Mouse (Mus musculus) heart, postnatal 0 days (tissue): Measurements from ENCODE around the gene Clns1a. TPM values are rescaled to one million over a fixed set of nuclear protein-coding genes. Genes with fewer than 3 reads are reported as not detected.

Source experiments
- ATAC-seq: fragments of 200-750 bp; cut with Nextera tagmentation; 2 replicates; pipeline ENCODE4 v1.8.0; 2017; ENCODE audit warnings: low read depth, moderate number of reproducible peaks, moderate library complexity; ENCODE audit not compliant: insufficient read depth
- DNase-seq: peaks from one replicate; pipeline ENCODE4 v3.0.0-alpha.2; 2016; ENCODE audit warnings: low spot score
- H3K27ac ChIP-seq: fragments of 300-500 bp; sonication (generic); 2 replicates; pipeline ENCODE4 v1.5.1; 2014; ENCODE audit warnings: low read depth, mild to moderate bottlenecking
- H3K27me3 ChIP-seq: fragments of 300-500 bp; sonication (generic); 2 replicates; pipeline ENCODE4 v1.6.1; 2014; ENCODE audit warnings: low read length, mixed read lengths; ENCODE audit not compliant: control insufficient read depth, insufficient read depth
- H3K36me3 ChIP-seq: fragments of 300-500 bp; sonication (generic); replicated peaks from 2 replicates; pipeline ENCODE4 v1.6.1; 2014; ENCODE audit warnings: low read length, mixed read lengths; ENCODE audit not compliant: control insufficient read depth, insufficient read depth
- H3K4me1 ChIP-seq: fragments of 300-500 bp; sonication (generic); 2 replicates; pipeline ENCODE4 v1.6.1; 2014; ENCODE audit warnings: antibody characterized with exemption; ENCODE audit not compliant: control insufficient read depth, insufficient read depth
- H3K4me2 ChIP-seq: fragments of 300-500 bp; sonication (generic); 2 replicates; pipeline ENCODE4 v1.6.1; 2014; ENCODE audit warnings: low read depth, mild to moderate bottlenecking, low read length, moderate library complexity
- H3K4me3 ChIP-seq: fragments of 300-500 bp; sonication (generic); 2 replicates; pipeline ENCODE4 v1.5.1; 2014; ENCODE audit warnings: low read depth, low read length
- H3K9ac ChIP-seq: fragments of 300-500 bp; sonication (generic); replicated peaks from 2 replicates; pipeline ENCODE4 v1.6.1; 2014; ENCODE audit warnings: low read depth, low read length, mixed read lengths
- H3K9me3 ChIP-seq: fragments of 300-500 bp; sonication (generic); replicated peaks from 2 replicates; pipeline ENCODE4 v1.6.1; 2016; ENCODE audit warnings: low read length; ENCODE audit not compliant: control insufficient read depth
- CTCF ChIP-seq: IDR thresholded peaks from 2 replicates; pipeline ENCODE4 v1.5.1; 2016; ENCODE audit warnings: antibody characterized with exemption, control low read depth, low read depth
- EP300 ChIP-seq: IDR thresholded peaks from 2 replicates; pipeline ENCODE4 v1.6.1; 2016; ENCODE audit warnings: antibody characterized with exemption, low read depth
- WGBS: fragments of 180-500 bp; shearing (Covaris S2); extraction: QIAGEN DNeasy Blood & Tissue Kit; methylation state at CpG from one replicate; pipeline ENCODE4 v1.1.7; 2014; 5-methylcytosine and 5-hydroxymethylcytosine counted together
- polyA plus RNA-seq: library from polyadenylated mRNA; unstranded; fragments of >200 nt; fragmentation: Nextera tagmentation; extraction: Ambion mirVana; gene quantifications from 2 replicates; pipeline ENCODE4 v1.2.1, GENCODE M21; 2015
- total RNA-seq: library from RNA; depleted of rRNA; stranded (reverse); fragments of >200 nt; gene quantifications from 2 replicates; pipeline ENCODE4 v1.2.3, GENCODE M21; 2014; ENCODE audit warnings: low replicate concordance; rRNA removed

Clns1a gene
- total and polyA plus RNA-seq, 2 experiments from 2014 or later: 37.1 to 60.5 TPM

GRCm38 (mm10) chr7:97767841-97768240 lies 71.4 kb downstream of the Clns1a start:
- Histone ChIP-seq H3K4me3 (no peak overlapping the region), H3K9ac (no peak overlapping the region), H3K4me1 (no peaks in the 10 kb centered on the region), H3K27ac (no peak overlapping the region), H3K9me3 (no peaks in the 10 kb centered on the region), H3K27me3 (no peaks in the 10 kb centered on the region), H3K4me2 (no peak overlapping the region), H3K36me3 (no peaks in the 10 kb centered on the region)
- DNase-seq: no peak
- TF ChIP-seq EP300: no peak
- TF ChIP-seq CTCF: no peak
- ATAC-seq: no peak
- 64% methylated on average over 8 of the region's 8 CpGs for WGBS

GRCm38 (mm10) chr7:97769020-97769419 lies 72.6 kb downstream of the Clns1a start:
- ATAC-seq (no peak), DNase-seq (no peak)
- H3K4me1 ChIP-seq: no peaks in the 10 kb centered on the region
- H3K27ac ChIP-seq: no peak overlapping the region
- TF ChIP-seq EP300 (no peak), CTCF (no peak)
- H3K36me3 ChIP-seq: no peaks in the 10 kb centered on the region
- no peak overlapping the region for H3K4me2 ChIP-seq
- H3K27me3 ChIP-seq: no peaks in the 10 kb centered on the region
- H3K9ac ChIP-seq: no peak overlapping the region
- H3K4me3 ChIP-seq: no peak overlapping the region
- 79% methylated on average over 4 of the region's 4 CpGs for WGBS
- H3K9me3 ChIP-seq: no peaks in the 10 kb centered on the region

Other genes with a start within 250 kb of the Clns1a start
- not detected in 2 replicates for gene Kctd14, start 245.3 kb upstream of the Clns1a start, total RNA-seq
- 0.34 and 0.62 TPM in 2 replicates for gene Kctd14, start 245.3 kb upstream of the Clns1a start, polyA plus RNA-seq
- gene Ints4, start 215.7 kb upstream of the Clns1a start, total RNA-seq: 29.8 and 35.4 TPM in 2 replicates
- gene Ints4, start 215.7 kb upstream of the Clns1a start, polyA plus RNA-seq: 28.1 and 28.2 TPM in 2 replicates
- 20.5 and 46.8 TPM in 2 replicates for gene Aamdc, start 117.1 kb upstream of the Clns1a start, total RNA-seq
- gene Aamdc, start 117.1 kb upstream of the Clns1a start, polyA plus RNA-seq: 78.1 and 80.2 TPM in 2 replicates
- gene Rsf1, start 116.7 kb upstream of the Clns1a start, total RNA-seq: 7.6 and 14.6 TPM in 2 replicates
- 8.6 and 10.6 TPM in 2 replicates for gene Rsf1, start 116.7 kb upstream of the Clns1a start, polyA plus RNA-seq
- 4.8 and 6.2 TPM in 2 replicates for gene Aqp11, start 41.7 kb downstream of the Clns1a start, total RNA-seq
- 2.0 and 2.9 TPM in 2 replicates for gene Aqp11, start 41.7 kb downstream of the Clns1a start, polyA plus RNA-seq
- 1.2 and 1.5 TPM in 2 replicates for gene Pak1, start 91.9 kb downstream of the Clns1a start, total RNA-seq
- gene Pak1, start 91.9 kb downstream of the Clns1a start, polyA plus RNA-seq: 0.79 and 0.86 TPM in 2 replicates
- gene Gdpd4, start 223.3 kb downstream of the Clns1a start, total RNA-seq: not detected in 2 replicates
- not detected in 2 replicates for gene Gdpd4, start 223.3 kb downstream of the Clns1a start, polyA plus RNA-seq